Mouse (Mus musculus): ENCODE data around the gene Gh.

Gh gene

GRCm38 (mm10) chr11:106268326-106269059 lies 33.2 kb downstream of the Gh start:
- peak; percentile 88 to 91 for DNase-seq

DNA sequence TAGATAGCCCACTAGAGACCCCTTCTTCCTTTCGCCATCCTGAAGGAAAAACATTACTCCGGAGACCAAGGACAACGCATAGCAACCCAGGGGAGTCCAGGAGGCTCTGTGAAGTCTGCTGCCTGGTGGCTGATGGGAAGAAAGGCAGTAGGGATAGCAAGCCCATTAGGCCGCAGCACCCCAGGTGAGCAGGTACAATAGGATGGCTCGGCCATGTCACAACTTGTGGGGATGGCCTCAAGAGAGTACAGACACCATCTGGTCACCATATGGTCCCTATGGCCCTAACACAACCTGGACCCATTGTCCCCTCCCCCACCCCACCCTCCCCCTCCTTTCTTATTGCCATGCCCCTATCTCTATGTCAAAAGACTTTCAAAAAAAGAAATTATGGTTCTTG lies 33.8 kb downstream of the Gh start:
- DNase-seq = peak; percentile 71 to 73

GRCm38 (mm10) chr11:106267311-106267852 lies 34.3 kb downstream of the Gh start:
- peak; percentile 91 to 93 for DNase-seq

GRCm38 (mm10) chr11:106266431-106266830 lies 35.2 kb downstream of the Gh start:
- peak in 1 of 2 experiments; percentile 23 for DNase-seq

- peak in 1 of 2 experiments; percentile 14 for DNase-seq
These were observed 36.1 kb downstream of the Gh start for GRCm38 (mm10) chr11:106265570-106265969.

- peak in 1 of 2 experiments; percentile 28 for DNase-seq
These were observed 36.7 kb downstream of the Gh start for GRCm38 (mm10) chr11:106264988-106265387.

DNA sequence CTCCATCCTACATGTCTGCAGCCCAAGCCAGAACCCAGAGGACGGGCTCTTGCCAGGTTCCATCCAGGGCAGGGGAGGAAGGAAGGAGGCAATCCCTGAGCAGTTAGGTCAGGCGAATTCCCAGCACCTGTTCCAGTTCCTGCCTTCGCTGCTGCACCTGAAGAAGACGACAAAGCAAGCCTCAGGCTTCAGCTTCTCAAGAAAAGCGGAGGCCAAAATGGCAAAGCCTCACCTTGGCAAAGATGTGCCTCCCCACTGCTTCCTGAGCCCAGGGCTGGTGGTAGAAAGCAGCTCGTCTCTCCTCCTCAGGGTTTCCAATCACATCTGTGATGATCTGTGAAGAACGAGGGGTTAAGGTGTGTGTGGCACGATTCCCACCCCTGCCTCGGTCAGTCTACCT lies 37.7 kb downstream of the Gh start:
- DNase-seq = peak; percentile 45 to 50

GRCm38 (mm10) chr11:106260826-106261450 lies 40.7 kb downstream of the Gh start:
- peak in 1 of 2 experiments; percentile 11 for DNase-seq

DNA sequence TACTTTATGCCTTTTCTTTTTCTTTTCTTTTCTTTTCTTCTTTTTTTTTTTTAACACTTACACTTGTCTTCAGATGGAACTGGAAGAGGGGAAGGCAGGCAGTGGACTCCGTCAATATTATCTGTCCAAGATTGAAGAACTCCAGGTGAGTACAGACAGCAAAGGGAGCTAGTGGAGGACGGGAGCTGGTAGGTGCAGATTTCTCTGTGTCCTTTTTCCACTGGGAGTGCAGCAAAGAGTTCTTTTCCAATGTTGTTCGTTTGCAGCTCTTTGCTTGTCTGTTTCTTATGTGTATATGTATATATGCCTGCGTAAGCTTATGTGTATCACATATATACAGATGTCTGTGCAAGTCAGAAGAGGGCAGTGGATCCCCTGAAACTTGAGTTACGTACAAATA lies 44.9 kb downstream of the Gh start:
- peak; percentile 71 to 75 for DNase-seq

- peak; percentile 99 to 100 for DNase-seq
These were observed 45.8 kb downstream of the Gh start, which contains the start of the genes Ftsj3 and Psmc5 for GRCm38 (mm10) chr11:106255685-106256451. TSS of gene Ftsj3 (minus strand) at chr11:106256079. TSS of gene Psmc5 (plus strand) at chr11:106256154.

DNA sequence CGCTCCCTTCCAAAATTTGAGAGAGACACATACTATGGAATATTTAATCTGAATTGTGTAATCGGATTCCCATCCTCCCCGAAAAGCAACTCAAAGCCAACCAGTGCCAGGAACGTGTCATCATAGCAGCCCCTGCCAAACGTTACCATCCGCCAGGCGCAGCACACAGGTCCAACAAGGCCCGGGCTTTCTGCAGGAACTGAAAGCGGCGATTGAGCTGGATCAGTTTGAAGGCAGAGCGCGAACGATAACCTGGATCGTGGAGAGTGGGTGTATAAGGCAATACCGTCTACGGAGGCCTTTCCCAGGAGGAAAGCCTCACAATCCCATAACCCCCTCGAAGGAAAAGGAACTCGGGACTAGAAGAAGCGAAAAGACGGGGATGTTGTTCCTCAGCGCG lies 46.5 kb downstream of the Gh start:
- DNase-seq = peak in 1 of 2 experiments; percentile 47

- peak in 1 of 2 experiments; percentile 29 for DNase-seq
These were observed 46.9 kb downstream of the Gh start for GRCm38 (mm10) chr11:106254767-106255166.
